Mouse (Mus musculus) urinary bladder, postnatal 10 days (tissue): ENCODE measurements around the gene Nacc2.

Experiments
- DNase-seq: peaks from one replicate; pipeline ENCODE4 v3.0.0; 2022; ENCODE audit warnings: low spot score

Nacc2 gene

GRCm38 (mm10) chr2:26123079-26123648, at the start of gene Nacc2:
Gene Nacc2, minus strand, starts transcription at chr2:26123220.
- DNase-seq, result no peak

DNA sequence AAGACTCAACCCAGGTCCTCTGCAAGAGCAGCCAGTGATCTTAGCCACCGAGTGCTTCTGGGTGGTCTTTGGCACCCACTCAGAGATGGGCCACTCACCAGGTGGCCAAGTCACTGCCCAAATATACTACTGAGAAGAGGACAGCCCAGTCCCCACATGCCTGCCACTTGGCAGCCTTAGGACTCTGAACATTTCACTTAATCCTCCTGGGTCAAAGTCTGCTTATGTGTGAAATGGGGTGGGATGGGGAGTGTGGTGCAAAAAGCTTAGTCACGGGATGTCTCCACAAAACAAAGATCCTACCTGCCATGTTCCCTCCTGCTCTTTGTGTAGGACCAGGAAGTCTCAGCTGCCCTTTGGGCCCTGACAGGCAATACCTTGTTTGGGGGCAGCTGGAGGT, 49.1 kb upstream of the Nacc2 start:
- DNase-seq, result no peak

GRCm38 (mm10) chr2:26170376-26170775, 47.4 kb upstream of the Nacc2 start:
- DNase-seq, result no peak

GRCm38 (mm10) chr2:26168843-26169579, 46.0 kb upstream of the Nacc2 start:
- DNase-seq, result no peak

DNA sequence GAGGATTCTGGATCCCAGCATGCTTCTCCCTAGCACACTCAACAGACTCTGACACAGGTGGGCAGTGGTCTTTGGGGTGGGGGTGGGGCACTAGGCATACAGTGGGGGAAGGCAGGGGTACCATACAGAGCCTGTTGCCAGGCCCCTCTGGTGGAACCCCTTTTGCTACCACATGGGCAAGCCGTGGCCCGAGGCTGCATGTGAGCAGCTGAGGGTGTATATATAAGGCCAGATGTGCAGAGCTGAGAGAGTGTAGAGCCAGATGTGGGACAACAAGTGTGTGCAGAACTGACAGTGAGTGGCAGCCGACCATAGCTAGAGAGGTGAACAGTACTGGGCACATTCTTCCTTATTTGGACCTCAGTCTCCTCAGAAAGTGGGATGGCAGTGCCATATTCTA, 43.9 kb upstream of the Nacc2 start:
- DNase-seq, result no peak

GRCm38 (mm10) chr2:26158064-26158463, 35.0 kb upstream of the Nacc2 start:
- DNase-seq, result no peak

GRCm38 (mm10) chr2:26156191-26156977, 33.4 kb upstream of the Nacc2 start:
- DNase-seq, result no peak

- no peak for DNase-seq
Observed at GRCm38 (mm10) chr2:26155737-26156136, 32.7 kb upstream of the Nacc2 start.

- DNase-seq, result no peak
Observed at GRCm38 (mm10) chr2:26154586-26154985, 31.6 kb upstream of the Nacc2 start.

DNA sequence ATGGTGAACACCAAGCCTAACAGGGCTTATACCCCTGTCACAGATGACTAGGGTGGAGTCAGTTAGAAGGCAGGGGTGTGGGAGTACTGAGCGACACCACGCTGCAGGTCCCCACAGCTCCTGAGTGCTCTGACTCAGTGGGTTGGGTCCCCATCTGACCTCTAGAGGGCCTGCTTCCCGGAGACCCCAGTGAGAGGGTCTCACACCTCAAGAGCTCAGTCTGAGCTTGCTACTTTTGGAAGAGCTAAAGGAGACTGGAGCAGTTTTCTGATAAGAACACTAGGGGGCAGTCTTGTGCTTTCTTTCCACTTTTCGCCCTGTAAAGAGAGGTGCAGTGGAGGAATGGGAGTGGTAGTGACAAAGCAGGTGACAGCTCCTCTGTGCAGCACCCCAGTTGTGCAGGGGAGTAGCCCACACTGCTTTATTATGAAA, 30.9 kb upstream of the Nacc2 start:
- no peak for DNase-seq

- DNase-seq, result no peak
Observed at GRCm38 (mm10) chr2:26153295-26153694, 30.3 kb upstream of the Nacc2 start.

DNA sequence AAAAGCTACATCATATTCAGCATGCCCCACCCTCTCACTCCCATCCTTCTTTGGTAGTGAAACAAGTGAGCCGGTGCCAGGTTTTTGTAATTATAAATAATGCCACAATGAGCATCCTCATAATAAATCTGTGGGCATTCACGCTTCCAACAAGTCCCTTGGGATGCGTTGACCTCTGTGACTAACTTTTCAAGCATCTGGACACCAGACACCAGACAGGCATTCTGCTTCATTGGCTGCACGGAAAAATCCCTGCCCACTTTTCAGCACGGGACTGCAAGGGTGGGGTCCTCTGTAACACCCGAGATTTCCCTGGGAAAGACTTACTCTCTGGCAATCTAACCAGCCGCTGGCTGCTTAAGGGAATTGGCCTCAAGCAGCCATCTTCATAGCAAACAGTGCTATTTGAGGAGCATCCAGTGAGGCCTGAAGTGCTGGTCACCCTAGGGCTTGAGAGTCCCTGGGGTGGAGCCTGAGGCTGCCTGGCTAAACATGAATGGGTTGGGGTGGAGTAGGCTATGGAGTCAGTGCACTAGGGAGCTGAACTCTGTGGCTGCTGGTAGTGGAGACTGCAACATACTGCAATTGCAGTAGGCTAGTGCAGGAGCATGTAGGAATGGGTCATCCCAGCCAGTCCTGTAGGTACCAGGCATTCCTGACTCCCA, 24.8 kb upstream of the Nacc2 start:
- no peak for DNase-seq

GRCm38 (mm10) chr2:26146337-26147042, 23.5 kb upstream of the Nacc2 start:
- no peak for DNase-seq

DNA sequence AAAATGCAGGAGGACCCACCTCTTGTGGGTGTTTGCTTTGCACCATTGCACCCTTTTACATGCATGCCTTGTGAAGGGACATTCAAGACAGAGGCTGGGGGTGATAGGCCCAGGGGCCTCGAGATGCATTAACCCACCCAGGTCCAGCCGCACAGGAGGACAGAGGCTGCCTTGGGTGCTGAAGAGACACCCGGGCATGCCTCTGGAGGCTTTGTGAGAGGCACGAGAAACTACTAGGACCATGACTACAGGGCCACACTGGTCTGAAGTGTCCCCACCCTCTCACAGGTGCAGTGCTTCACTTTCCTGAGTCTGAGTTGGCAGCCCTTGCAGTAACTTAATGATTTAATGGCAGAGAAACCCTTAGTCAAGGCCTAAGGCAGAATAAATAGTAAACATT, 22.1 kb upstream of the Nacc2 start:
- DNase-seq, result no peak

GRCm38 (mm10) chr2:26144331-26144730, 21.3 kb upstream of the Nacc2 start:
- DNase-seq, result no peak

- no peak for DNase-seq
Observed at GRCm38 (mm10) chr2:26143556-26143955, 20.5 kb upstream of the Nacc2 start.

GRCm38 (mm10) chr2:26142986-26143385, 20.0 kb upstream of the Nacc2 start:
- no peak for DNase-seq

GRCm38 (mm10) chr2:26141893-26142635, 19.0 kb upstream of the Nacc2 start:
- DNase-seq, result no peak

GRCm38 (mm10) chr2:26140903-26141302, 17.9 kb upstream of the Nacc2 start:
- no peak for DNase-seq

- peak; percentile 99 for DNase-seq
Observed at GRCm38 (mm10) chr2:26140292-26140819, 17.3 kb upstream of the Nacc2 start.
